23 mouse cellular contexts compared by ENCODE assay signal in the genomic region with DNA sequence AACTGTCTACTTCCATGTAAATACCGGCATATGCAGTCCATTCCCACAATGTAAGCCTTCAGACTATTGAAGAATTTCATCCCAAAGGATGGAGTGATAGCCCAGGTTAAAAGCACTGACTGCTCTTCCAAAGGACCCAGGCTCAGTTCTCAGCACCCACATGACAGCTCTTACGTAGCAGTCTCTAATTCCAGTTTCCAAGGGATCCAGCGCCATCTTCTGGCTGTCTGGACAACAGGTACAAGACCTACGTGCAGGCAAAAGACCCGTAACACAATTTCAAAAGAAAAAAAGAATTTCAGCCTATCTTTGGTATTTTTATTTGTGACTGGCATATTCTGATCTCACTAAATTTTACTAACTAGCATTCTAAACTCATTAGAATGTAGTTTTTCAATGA.
DNase-seq lines count a peak whose midpoint lies in the region; ATAC-seq lines count a peak whose summit lies in the region.
"Had no signal": no experiment of that assay in that cellular context is flagged by ENCODE, and none has a peak within 500 bp of the region (broad histone marks: within the 10 kb centered on the region; RNA-seq: fewer than 3 reads in every experiment).

No protein-coding gene starts in this region.

- no peaks in the 10 kb centered on the region for H3K9me3 ChIP-seq in kidney, embryonic 14.5 days (ENCODE audit: control insufficient read depth, low read length)
- H3K9me3 ChIP-seq: embryonic facial prominence, embryonic 12.5 days; heart, embryonic 10.5 days; hindbrain, embryonic 12.5 days; intestine, embryonic 15.5 days; limb, embryonic 10.5 days; liver, embryonic 13.5 days had no signal

- H3K4me2 ChIP-seq in kidney, embryonic 14.5 days (replicated peaks; ENCODE audit: low read depth, low read length): no peak overlapping the region
- H3K4me2 ChIP-seq: embryonic facial prominence, embryonic 12.5 days; hindbrain, embryonic 12.5 days; intestine, embryonic 15.5 days; liver, embryonic 13.5 days had no signal

- H3K27me3 ChIP-seq in kidney, embryonic 14.5 days (ENCODE audit: control insufficient read depth, insufficient read depth, low read length): no peaks in the 10 kb centered on the region
- H3K27me3 ChIP-seq in splenic B cell, adult 2 months (ENCODE audit: control insufficient read depth, insufficient read depth, low read length, poor library complexity, severe bottlenecking): no peaks in the 10 kb centered on the region
- H3K27me3 ChIP-seq: CH12.LX; embryonic facial prominence, embryonic 12.5 days; hindbrain, embryonic 12.5 days; intestine, embryonic 15.5 days; liver, embryonic 13.5 days; megakaryocyte, embryonic 14.5 days had no signal

- intact Hi-C loops in gastrocnemius, postnatal 36 days (cut with DNase I): no loop called here

- H3K27ac ChIP-seq in kidney, embryonic 14.5 days (ENCODE audit: low read depth, low read length): no peak overlapping the region
- H3K27ac ChIP-seq: embryonic facial prominence, embryonic 12.5 days; heart, embryonic 10.5 days; hindbrain, embryonic 12.5 days; intestine, embryonic 15.5 days; limb, embryonic 10.5 days; liver, embryonic 13.5 days had no signal

- H3K36me3 ChIP-seq in kidney, embryonic 14.5 days (ENCODE audit: control insufficient read depth, insufficient read depth, low read length): no peaks in the 10 kb centered on the region
- no peaks in the 10 kb centered on the region for H3K36me3 ChIP-seq in splenic B cell, adult 2 months (ENCODE audit: control insufficient read depth, insufficient read depth, low read length, poor library complexity, severe bottlenecking)
- H3K36me3 ChIP-seq: embryonic facial prominence, embryonic 12.5 days; hindbrain, embryonic 12.5 days; intestine, embryonic 15.5 days had no signal

- no peak for ATAC-seq in kidney, embryonic 14.5 days (ENCODE audit: low FRiP score, low TSS enrichment)
- ATAC-seq: intestine, embryonic 15.5 days; lung, postnatal 0 days; midbrain, embryonic 16.5 days had no signal

- 89% methylated on average over 5 of the region's 5 CpGs for WGBS in kidney, embryonic 14.5 days

- no peak overlapping the region for H3K4me3 ChIP-seq in kidney, embryonic 14.5 days (ENCODE audit: low read length)
- H3K4me3 ChIP-seq: embryonic facial prominence, embryonic 12.5 days; heart, embryonic 10.5 days; hindbrain, embryonic 12.5 days; intestine, embryonic 15.5 days; limb, embryonic 10.5 days; liver, embryonic 13.5 days; megakaryocyte, embryonic 14.5 days had no signal

- DNase-seq in kidney, adult 9 months: peak; percentile 12
- DNase-seq in thymus, postnatal 14 days: peak; percentile 20
- no peak for DNase-seq in thymus, postnatal 0 days (ENCODE audit: low spot score)
- DNase-seq in NIH3T3 (ENCODE audit: low read depth): peak; percentile 4
- DNase-seq in splenic B cell, adult 2 months (ENCODE audit: low read depth, low spot score): peak; percentile 5
- no peak for DNase-seq in neural tube, embryonic 10.5 days (ENCODE audit: extremely low spot score, low spot score)
- DNase-seq in gastrocnemius, postnatal 36 days: no peak
- DNase-seq: adrenal gland, postnatal 10 days; cerebellum, adult 11-12 months; heart, postnatal 10 days; liver, embryonic 13.5 days; right cerebral cortex, adult 18-20 months; thymus, adult 2 months had no signal

- H3K4me1 ChIP-seq in kidney, embryonic 14.5 days (ENCODE audit: control insufficient read depth, insufficient read depth, low read length): no peaks in the 10 kb centered on the region
- H3K4me1 ChIP-seq: embryonic facial prominence, embryonic 12.5 days; heart, embryonic 10.5 days; hindbrain, embryonic 12.5 days; intestine, embryonic 15.5 days; limb, embryonic 10.5 days had no signal

- no peak overlapping the region for H3K9ac ChIP-seq in kidney, embryonic 14.5 days (ENCODE audit: low read depth, low read length)
- H3K9ac ChIP-seq: embryonic facial prominence, embryonic 12.5 days; hindbrain, embryonic 12.5 days; intestine, embryonic 15.5 days; liver, embryonic 13.5 days had no signal

Comparison
In these comparisons a context has a peak if more than half of its experiments do, and no peak if none do; other contexts are left out.
1. DNase-seq: peak in kidney, adult 9 months (single experiment), thymus, postnatal 14 days (single experiment), NIH3T3 (single experiment) and splenic B cell, adult 2 months (single experiment); none in thymus, postnatal 0 days (single experiment), neural tube, embryonic 10.5 days (single experiment) and gastrocnemius, postnatal 36 days (0 of 2).